ENCODE assay signal across 8 mouse cellular contexts in genomic region chr17:45566360-45567161, GRCm38 (mm10). TPM values are rescaled to one million over a fixed set of nuclear protein-coding genes. Genes with fewer than 3 reads are reported as not detected.
DNase-seq lines count a peak whose midpoint lies in the region; ATAC-seq and TF ChIP-seq lines count a peak whose summit lies in the region.
"Had no signal": no experiment of that assay in that cellular context is flagged by ENCODE, and none has a peak within 500 bp of the region (broad histone marks: within the 10 kb centered on the region; RNA-seq: fewer than 3 reads in every experiment).

No protein-coding gene starts in this region.

- H3K27ac ChIP-seq in hindbrain, embryonic 12.5 days, result peak overlapping the region; percentile 55
- H3K27ac ChIP-seq in hindbrain, embryonic 14.5 days, result no peak overlapping the region
- peak overlapping the region; percentile 60 for H3K27ac ChIP-seq in liver, postnatal 0 days (ENCODE audit: low read depth)

- no peaks in the 10 kb centered on the region for H3K27me3 ChIP-seq in hindbrain, embryonic 12.5 days
- H3K27me3 ChIP-seq in hindbrain, embryonic 14.5 days (ENCODE audit: control insufficient read depth, insufficient read depth, low read length), result no peaks in the 10 kb centered on the region
- no peaks in the 10 kb centered on the region for H3K27me3 ChIP-seq in liver, postnatal 0 days (ENCODE audit: insufficient read depth, low read length)

- H3K36me3 ChIP-seq in hindbrain, embryonic 12.5 days, result peaks cover 61% of the 10 kb centered on the region
- peaks cover 56% of the 10 kb centered on the region for H3K36me3 ChIP-seq in hindbrain, embryonic 14.5 days (replicated peaks; ENCODE audit: control insufficient read depth, insufficient read depth)
- peaks cover 62% of the 10 kb centered on the region for H3K36me3 ChIP-seq in liver, postnatal 0 days (replicated peaks; ENCODE audit: insufficient read depth, low read length)

- no peak for TF ChIP-seq EP300 in liver, postnatal 0 days (IDR thresholded peaks at IDR 0.05; ENCODE audit: low read depth)

- no peak overlapping the region for H3K4me2 ChIP-seq in hindbrain, embryonic 12.5 days (replicated peaks)
- H3K4me2 ChIP-seq in hindbrain, embryonic 14.5 days (replicated peaks), result no peak overlapping the region
- H3K4me2 ChIP-seq in liver, postnatal 0 days (ENCODE audit: low read depth, low read length), result no peak overlapping the region

- 73% methylated on average over 18 of the region's 18 CpGs for WGBS in hindbrain, embryonic 12.5 days
- 70% methylated on average over 18 of the region's 18 CpGs for WGBS in hindbrain, embryonic 14.5 days
- 65% methylated on average over 18 of the region's 18 CpGs for WGBS in liver, postnatal 0 days (ENCODE audit: insufficient replicate concordance)

- ATAC-seq in hindbrain, embryonic 12.5 days (ENCODE audit: low FRiP score), result no peak
- no peak for ATAC-seq in hindbrain, embryonic 14.5 days (ENCODE audit: low FRiP score)
- 0 out of 2 replicates have a peak, but pooled peaks have one; percentile 1 for ATAC-seq in common myeloid progenitor, adult 5-6 weeks (replicated peaks; ENCODE audit: low read depth, poor library complexity, severe bottlenecking)
- no peak for ATAC-seq in liver, postnatal 0 days

- TF ChIP-seq CTCF in liver, postnatal 0 days (IDR thresholded peaks at IDR 0.05; ENCODE audit: low read depth), result no peak

- H3K9ac ChIP-seq in hindbrain, embryonic 12.5 days, result no peak overlapping the region
- H3K9ac ChIP-seq in hindbrain, embryonic 14.5 days, result no peak overlapping the region
- no peak overlapping the region for H3K9ac ChIP-seq in liver, postnatal 0 days (replicated peaks)

- no peak overlapping the region for H3K4me3 ChIP-seq in hindbrain, embryonic 12.5 days
- H3K4me3 ChIP-seq in hindbrain, embryonic 14.5 days (replicated peaks; ENCODE audit: low read length), result no peak overlapping the region
- no peak overlapping the region for H3K4me3 ChIP-seq in liver, postnatal 0 days (ENCODE audit: low read depth, low read length)

- peaks cover 51% of the 10 kb centered on the region for H3K4me1 ChIP-seq in hindbrain, embryonic 12.5 days
- H3K4me1 ChIP-seq in hindbrain, embryonic 14.5 days (replicated peaks; ENCODE audit: control insufficient read depth, insufficient read depth, low read length), result peaks cover 19% of the 10 kb centered on the region
- H3K4me1 ChIP-seq in liver, postnatal 0 days (ENCODE audit: insufficient read depth), result peaks cover 23% of the 10 kb centered on the region

- H3K9me3 ChIP-seq in hindbrain, embryonic 12.5 days (replicated peaks), result no peaks in the 10 kb centered on the region
- no peaks in the 10 kb centered on the region for H3K9me3 ChIP-seq in hindbrain, embryonic 14.5 days (ENCODE audit: control insufficient read depth, low read length)
- H3K9me3 ChIP-seq in liver, postnatal 0 days (ENCODE audit: low read length), result no peaks in the 10 kb centered on the region

- DNase-seq in hindbrain, embryonic 14.5 days (ENCODE audit: low spot score), result no peak
- DNase-seq in ES-CJ7 (ENCODE audit: low read depth, low spot score) (peak; percentile 64), adipocyte (ENCODE audit: low spot score) (no peak)
- peak; percentile 31 for DNase-seq in liver, postnatal 0 days
- DNase-seq in retina, embryonic 14.5 days (ENCODE audit: low spot score), result no peak
- DNase-seq: lung, adult 2 months had no signal

RNA-seq across cellular contexts. Expression of gene Slc35b2, which starts 2.9 kb away (rescaled TPM):
- polyA plus RNA-seq in hindbrain, embryonic 12.5 days (2016; fragmentation: Nextera tagmentation; extraction: Ambion mirVana), result 90.6 and 92.4 TPM in 2 replicates
- polyA plus RNA-seq in hindbrain, embryonic 14.5 days (2014; fragmentation: Nextera tagmentation; extraction: Ambion mirVana), result 83.1 and 84.2 TPM in 2 replicates
- total RNA-seq in common myeloid progenitor, adult 5-6 weeks (2017), result 49.6 and 93.8 TPM in 2 replicates
- 47.7 and 47.9 TPM in 2 replicates for polyA plus RNA-seq in liver, postnatal 0 days (2015; fragmentation: Nextera tagmentation; extraction: Ambion mirVana)

RNA-seq across cellular contexts. Expression of gene Hsp90ab1, which starts 6.5 kb away (rescaled TPM):
- 1,350 and 1,487 TPM in 2 replicates for polyA plus RNA-seq in hindbrain, embryonic 12.5 days (2016; fragmentation: Nextera tagmentation; extraction: Ambion mirVana)
- polyA plus RNA-seq in hindbrain, embryonic 14.5 days (2014; fragmentation: Nextera tagmentation; extraction: Ambion mirVana), result 1,324 and 1,355 TPM in 2 replicates
- total RNA-seq in common myeloid progenitor, adult 5-6 weeks (2017), result 2,806 and 3,169 TPM in 2 replicates
- polyA plus RNA-seq in liver, postnatal 0 days (2015; fragmentation: Nextera tagmentation; extraction: Ambion mirVana), result 419 and 445 TPM in 2 replicates

RNA-seq across cellular contexts. Expression of gene Nfkbie, which starts 11.1 kb away (rescaled TPM):
- 7.0 and 7.7 TPM in 2 replicates for polyA plus RNA-seq in hindbrain, embryonic 12.5 days (2016; fragmentation: Nextera tagmentation; extraction: Ambion mirVana)
- 4.3 and 4.7 TPM in 2 replicates for polyA plus RNA-seq in hindbrain, embryonic 14.5 days (2014; fragmentation: Nextera tagmentation; extraction: Ambion mirVana)
- 10.1 and 11.0 TPM in 2 replicates for total RNA-seq in common myeloid progenitor, adult 5-6 weeks (2017)
- polyA plus RNA-seq in liver, postnatal 0 days (2015; fragmentation: Nextera tagmentation; extraction: Ambion mirVana), result 2.8 and 3.0 TPM in 2 replicates

RNA-seq across cellular contexts. Expression of gene Tmem151b, which starts 17.1 kb away (rescaled TPM):
- 12.3 and 13.0 TPM in 2 replicates for polyA plus RNA-seq in hindbrain, embryonic 12.5 days (2016; fragmentation: Nextera tagmentation; extraction: Ambion mirVana)
- polyA plus RNA-seq in hindbrain, embryonic 14.5 days (2014; fragmentation: Nextera tagmentation; extraction: Ambion mirVana), result 15.7 and 16.8 TPM in 2 replicates
- 0.53 TPM in 1 of 2 replicates, not detected in the other for total RNA-seq in common myeloid progenitor, adult 5-6 weeks (2017)
- polyA plus RNA-seq in liver, postnatal 0 days (2015; fragmentation: Nextera tagmentation; extraction: Ambion mirVana), result 0.13 and 0.19 TPM in 2 replicates

RNA-seq across cellular contexts. Expression of gene Slc29a1, which starts 32.8 kb away (rescaled TPM):
- 44.4 and 47.2 TPM in 2 replicates for polyA plus RNA-seq in hindbrain, embryonic 12.5 days (2016; fragmentation: Nextera tagmentation; extraction: Ambion mirVana)
- 41.5 and 42.7 TPM in 2 replicates for polyA plus RNA-seq in hindbrain, embryonic 14.5 days (2014; fragmentation: Nextera tagmentation; extraction: Ambion mirVana)
- 80.6 and 109 TPM in 2 replicates for total RNA-seq in common myeloid progenitor, adult 5-6 weeks (2017)
- polyA plus RNA-seq in liver, postnatal 0 days (2015; fragmentation: Nextera tagmentation; extraction: Ambion mirVana), result 83.0 and 91.6 TPM in 2 replicates

Comparison
In these comparisons a context has a peak if more than half of its experiments do, and no peak if none do; other contexts are left out.
1. DNase-seq: peak in ES-CJ7 (single experiment) and liver, postnatal 0 days (single experiment); none in hindbrain, embryonic 14.5 days (single experiment), adipocyte (single experiment) and retina, embryonic 14.5 days (single experiment).